8 mouse cellular contexts compared by ENCODE assay signal in the genomic region with DNA sequence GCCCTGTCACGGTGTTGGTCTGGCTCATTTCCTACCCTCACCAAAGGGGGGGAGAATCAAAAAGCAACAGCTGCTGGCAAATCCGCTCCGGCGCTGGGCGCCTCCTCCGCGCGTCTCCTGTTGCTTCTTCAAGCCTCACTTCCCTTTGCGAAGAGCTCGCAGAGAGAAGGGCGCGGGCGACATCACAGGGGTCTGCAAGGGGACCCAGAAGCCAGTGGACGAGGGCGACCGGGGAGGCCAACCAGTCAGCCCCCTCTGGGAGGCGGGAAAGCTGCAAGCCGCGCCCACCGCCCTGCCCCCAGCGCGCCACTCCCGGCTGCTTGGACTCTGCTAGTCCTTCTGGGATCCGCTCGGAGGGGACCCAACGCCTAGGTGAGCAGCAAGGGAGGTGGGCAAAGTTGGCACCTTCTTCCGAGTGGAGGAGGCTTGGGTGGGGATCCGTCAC. TPM values are rescaled to one million over a fixed set of nuclear protein-coding genes. Genes with fewer than 3 reads are reported as not detected.
A peak's percentile ranks its signal among the peaks of the same experiment; 100 is the strongest.
DNase-seq lines count a peak whose midpoint lies in the region; ATAC-seq lines count a peak whose summit lies in the region.

A gene (plus strand): TSS at position 69 of the 445 bp plus-strand sequence.

- peaks cover 49% of the 10 kb centered on the region for H3K4me1 ChIP-seq in hindbrain, embryonic 10.5 days (replicated peaks)
- peaks cover 8% of the 10 kb centered on the region for H3K4me1 ChIP-seq in megakaryocyte, embryonic 14.5 days

- peak within 1 kb of the TSS; percentile 93 for H3K27ac ChIP-seq in hindbrain, embryonic 10.5 days

- peak within 1 kb of the TSS; percentile 82 for H3K4me3 ChIP-seq in hindbrain, embryonic 10.5 days
- peak within 1 kb of the TSS; percentile 28 for H3K4me3 ChIP-seq in megakaryocyte, embryonic 14.5 days (replicated peaks)

- peaks cover 26% of the 10 kb centered on the region for H3K36me3 ChIP-seq in hindbrain, embryonic 10.5 days
- H3K36me3 ChIP-seq in megakaryocyte, embryonic 14.5 days (replicated peaks; ENCODE audit: low read length) = no peaks in the 10 kb centered on the region
- H3K36me3 ChIP-seq in splenic B cell, adult 2 months (ENCODE audit: control insufficient read depth, insufficient read depth, low read length, poor library complexity, severe bottlenecking) = no peaks in the 10 kb centered on the region

- H3K9me3 ChIP-seq in hindbrain, embryonic 10.5 days = no peaks in the 10 kb centered on the region
- peaks cover 7% of the 10 kb centered on the region for H3K9me3 ChIP-seq in megakaryocyte, embryonic 14.5 days

- DNase-seq in adrenal gland, adult (ENCODE audit: inconsistent age in 2 of 2, low spot score in 1 of 2) = peak; percentile 85 to 94
- peak; percentile 49 for DNase-seq in cerebellum, adult 8-10 months
- DNase-seq in frontal cortex, adult 2 months (ENCODE audit: extremely low spot score in 1 of 2, low spot score in 1 of 2) = peak in 1 of 2 experiments; percentile 56
- DNase-seq in hindbrain, embryonic 10.5 days (ENCODE audit: low spot score) = peak; percentile 84
- no peak for DNase-seq in left cerebral cortex, adult 8-10 months (ENCODE audit: low spot score in 2 of 2)
- peak; percentile 18 for DNase-seq in splenic B cell, adult 2 months (ENCODE audit: low read depth, low spot score)

- no peak for ATAC-seq in megakaryocyte progenitor cell, adult 5-6 weeks (replicated peaks; ENCODE audit: poor library complexity)

- under 1% methylated on average over 28 of the region's 28 CpGs for WGBS in hindbrain, embryonic 10.5 days

- H3K27me3 ChIP-seq in hindbrain, embryonic 10.5 days (ENCODE audit: insufficient read depth, poor library complexity, severe bottlenecking) = peaks cover 22% of the 10 kb centered on the region
- peaks cover 98% of the 10 kb centered on the region for H3K27me3 ChIP-seq in megakaryocyte, embryonic 14.5 days (replicated peaks)
- H3K27me3 ChIP-seq in splenic B cell, adult 2 months (ENCODE audit: control insufficient read depth, insufficient read depth, low read length, poor library complexity, severe bottlenecking) = no peaks in the 10 kb centered on the region

RNA-seq across cellular contexts. Expression of the gene that starts here (rescaled TPM):
- polyA plus RNA-seq in frontal cortex, adult 2 months (2012; rRNA removed) = 129 and 152 TPM in 2 replicates
- polyA plus RNA-seq in hindbrain, embryonic 10.5 days (2016; fragmentation: Nextera tagmentation; extraction: Ambion mirVana) = 155 and 167 TPM in 2 replicates
- total RNA-seq in left cerebral cortex, adult 8-10 months (2022) = 100 to 1,000 TPM; 102 to 119 (median 108) TPM
- polyA plus RNA-seq in megakaryocyte, embryonic 14.5 days (2012; ENCODE audit: insufficient read depth, low replicate concordance) = not detected in 2 replicates
- not detected in 2 replicates for total RNA-seq in megakaryocyte progenitor cell, adult 5-6 weeks (2015)
- total RNA-seq in megakaryocyte progenitor cell, adult 5-6 weeks (2017) = 0.07 TPM in 1 of 2 replicates, not detected in the other

Comparison
In these comparisons a context has a peak if more than half of its experiments do, and no peak if none do; other contexts are left out.
1. RNA of the gene that starts here (total RNA-seq): 102 to 119 TPM in left cerebral cortex, adult 8-10 months; 0.07 TPM in megakaryocyte progenitor cell, adult 5-6 weeks; every median in the first group is over 10 times any median in the second.
2. RNA of the gene that starts here (polyA plus RNA-seq): 155 to 167 TPM in hindbrain, embryonic 10.5 days and 129 to 152 TPM in frontal cortex, adult 2 months; not detected in megakaryocyte, embryonic 14.5 days; every median in the first group is over 100 times any median in the second.
3. DNase-seq: peak in adrenal gland, adult (2 of 2), cerebellum, adult 8-10 months (single experiment), hindbrain, embryonic 10.5 days (single experiment) and splenic B cell, adult 2 months (single experiment); none in left cerebral cortex, adult 8-10 months (0 of 2).